Mouse (Mus musculus) cerebellum, postnatal 25 days (tissue): ENCODE measurements around the gene Clec9a.
A peak's percentile ranks its signal among the peaks of the same experiment; 100 is the strongest.

Experiments used
- DNase-seq, 2 experiments: peaks; one replicate each; pipeline ENCODE4 v3.0.0; 2021; ENCODE audit warnings: mixed read lengths in 2 of 2

The Clec9a gene

GRCm38 (mm10) chr6:129425812-129426211 is 17.1 kb downstream of the Clec9a start:
- no peak for DNase-seq

GRCm38 (mm10) chr6:129427281-129427680 is 18.6 kb downstream of the Clec9a start:
- DNase-seq = no peak

GRCm38 (mm10) chr6:129434239-129434638 is 25.6 kb downstream of the Clec9a start:
- no peak for DNase-seq

DNA sequence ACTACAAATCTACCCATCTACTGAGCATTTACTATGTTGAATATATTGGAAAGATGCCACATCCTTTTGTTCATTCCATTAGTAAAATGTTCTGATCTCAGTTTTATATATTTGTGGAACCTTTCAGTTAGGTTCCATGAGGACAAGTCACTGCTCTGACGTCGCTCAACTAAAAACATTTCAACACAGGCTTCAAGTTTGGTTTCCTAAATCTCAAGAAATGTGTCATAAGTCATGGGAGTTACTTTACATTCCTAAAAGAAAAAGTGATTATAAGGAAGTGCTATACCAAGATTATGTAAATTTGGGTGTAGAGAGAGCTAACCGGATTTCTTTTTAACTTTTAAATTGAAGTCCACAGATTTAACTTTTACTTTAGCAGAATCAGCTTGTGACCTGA is 27.4 kb downstream of the Clec9a start:
- DNase-seq = no peak

- DNase-seq = no peak
Observed at GRCm38 (mm10) chr6:129438033-129438432, 29.4 kb downstream of the Clec9a start.

DNA sequence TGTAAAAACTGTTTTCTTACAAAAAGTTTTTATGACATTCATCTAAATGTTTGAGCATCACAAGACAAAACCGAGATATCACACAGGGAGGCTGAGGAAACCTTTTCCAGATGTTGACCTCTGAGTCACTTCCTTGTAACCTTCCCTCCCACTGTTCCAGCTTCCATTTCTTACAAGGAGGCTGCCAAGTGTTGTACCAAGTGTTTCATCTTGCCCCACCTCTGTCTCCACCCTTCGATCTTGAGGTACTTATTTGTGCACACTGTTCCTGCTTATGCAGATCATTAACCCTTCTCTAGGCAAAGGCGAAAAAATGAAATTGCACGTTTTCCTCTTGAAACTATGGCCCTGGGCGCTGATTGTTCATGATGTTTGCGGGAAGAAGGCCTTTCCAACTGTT is 41.1 kb downstream of the Clec9a start:
- DNase-seq = no peak

- DNase-seq = peak; percentile 25 to 35
Observed at GRCm38 (mm10) chr6:129451411-129452039, 42.9 kb downstream of the Clec9a start, which contains the start of gene Clec1a. Clec1a (minus strand) TSS chr6:129452000.

DNA sequence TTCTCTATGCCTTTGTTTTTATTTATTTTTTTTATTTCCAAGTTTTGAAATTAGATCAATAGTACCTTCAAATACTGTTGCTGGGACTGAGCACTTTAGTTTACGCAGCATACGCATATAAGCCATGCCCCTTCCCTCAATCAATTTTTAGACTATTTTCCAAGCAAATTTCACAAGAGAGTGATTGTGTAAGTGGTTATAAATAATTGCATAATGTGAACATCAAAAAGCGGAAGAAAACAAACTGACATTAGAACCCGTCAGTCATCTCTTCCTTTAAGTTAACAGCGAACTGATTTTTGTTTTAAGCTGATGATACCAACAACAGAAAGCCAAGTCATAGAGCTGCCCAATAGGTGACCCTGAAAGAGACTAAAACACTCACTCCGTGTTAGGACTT is 62.7 kb downstream of the Clec9a start:
- DNase-seq = no peak

- DNase-seq = no peak
Observed at GRCm38 (mm10) chr6:129472627-129473026, 64.0 kb downstream of the Clec9a start.
